Mouse (Mus musculus) cerebellum, adult 9-10 months (tissue): ENCODE measurements around the gene Fbxo40.

Source experiments
- DNase-seq: peaks from one replicate; pipeline ENCODE4 v3.0.0; 2022

Gene Fbxo40

DNA sequence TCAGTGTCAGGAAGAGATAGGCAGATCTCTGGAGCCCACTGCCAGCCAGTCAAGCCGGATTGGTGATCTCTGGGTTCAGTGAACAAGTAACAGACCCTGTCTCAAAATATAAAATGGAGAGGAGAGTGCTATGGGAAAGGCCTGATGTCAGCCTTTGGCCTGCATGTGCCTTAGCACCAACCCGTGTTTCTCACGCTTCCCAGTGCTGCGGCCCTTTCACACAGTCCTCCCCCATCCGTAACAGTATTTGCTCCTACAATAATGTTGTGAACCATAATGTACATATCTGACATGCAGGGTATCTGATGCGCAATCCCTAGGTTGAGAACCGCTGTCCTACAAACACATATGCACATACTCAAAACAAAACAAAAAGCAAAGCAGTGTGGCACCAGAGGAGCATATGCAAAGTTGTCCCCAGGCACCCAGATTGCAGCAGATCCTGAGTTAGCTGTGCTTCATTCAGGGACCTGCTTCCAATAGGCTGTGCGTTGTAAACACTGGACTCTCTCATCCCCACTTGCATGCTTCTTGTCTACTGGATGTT, 69.1 kb downstream of the Fbxo40 start:
- DNase-seq: no peak

DNA sequence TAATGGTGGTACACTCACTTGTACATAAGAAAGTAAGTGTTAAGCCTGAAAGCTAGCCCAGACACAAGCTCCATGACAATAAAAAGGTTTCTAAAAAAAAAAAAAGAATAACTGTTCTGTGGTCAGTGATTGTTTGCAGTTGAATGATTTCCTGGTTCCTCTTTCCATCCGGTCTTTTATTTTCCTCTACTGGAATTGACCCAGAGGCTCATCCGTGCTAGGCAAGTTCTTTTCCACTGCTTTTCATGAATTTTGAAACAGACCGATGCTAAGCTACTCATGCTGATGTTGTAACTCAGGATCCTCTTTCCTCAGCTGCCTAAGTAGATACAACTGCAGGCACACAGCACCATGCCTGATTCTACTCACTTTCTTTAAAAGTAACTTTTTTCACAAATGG, 69.9 kb downstream of the Fbxo40 start:
- no peak for DNase-seq

DNA sequence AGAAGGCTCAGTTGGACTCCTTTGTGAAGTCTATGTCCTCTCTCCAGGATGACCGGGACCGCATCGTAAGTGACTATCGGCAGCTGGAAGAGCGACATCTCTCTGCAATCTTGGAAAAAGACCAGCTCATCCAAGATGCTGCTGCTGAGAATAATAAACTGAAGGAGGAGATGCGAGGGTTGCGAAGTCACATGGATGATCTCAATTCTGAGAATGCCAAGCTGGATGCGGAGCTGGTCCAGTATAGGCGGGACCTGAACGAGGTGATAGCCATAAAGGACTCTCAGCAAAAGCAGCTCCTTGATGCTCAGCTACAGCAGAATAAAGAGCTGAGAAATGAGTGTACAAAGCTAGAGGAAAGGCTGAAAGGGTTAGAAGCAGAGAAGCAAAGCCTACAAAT, 71.8 kb downstream of the Fbxo40 start:
- DNase-seq: no peak

DNA sequence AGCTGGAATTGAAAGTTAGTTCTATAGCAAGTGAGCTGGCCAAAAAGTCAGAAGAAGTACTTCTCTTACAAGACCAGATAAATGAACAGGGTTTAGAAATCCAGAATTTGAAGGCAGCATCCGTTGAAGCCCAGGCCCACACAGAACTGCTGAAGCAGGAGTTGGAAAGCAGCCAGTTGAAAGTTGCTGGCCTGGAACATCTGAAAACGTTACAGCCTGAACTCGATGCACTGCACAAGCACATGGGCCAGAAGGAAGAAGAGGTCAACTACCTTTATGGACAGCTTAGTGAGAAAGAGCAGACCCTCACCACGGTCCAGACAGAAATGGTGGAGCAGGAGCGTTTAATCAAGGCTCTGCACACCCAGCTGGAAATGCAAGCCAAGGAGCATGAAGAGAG, 76.1 kb downstream of the Fbxo40 start:
- DNase-seq: no peak
